Mouse (Mus musculus) brain, adult 2 months (tissue): Measurements from ENCODE around the gene Cacna1g.

Experiments
- DNase-seq: peaks from one replicate; pipeline ENCODE4 v3.0.0; 2011; ENCODE audit warnings: low read depth, low spot score

Cacna1g gene

GRCm38 (mm10) chr11:94449239-94449638 is 24.8 kb downstream of the Cacna1g start:
- no peak for DNase-seq

- no peak for DNase-seq
Observed at GRCm38 (mm10) chr11:94447017-94447416, 27.0 kb downstream of the Cacna1g start.

- DNase-seq = no peak
Observed at GRCm38 (mm10) chr11:94445300-94445699, 28.7 kb downstream of the Cacna1g start.

GRCm38 (mm10) chr11:94444829-94445228 is 29.2 kb downstream of the Cacna1g start:
- no peak for DNase-seq

GRCm38 (mm10) chr11:94441752-94442151 is 32.2 kb downstream of the Cacna1g start:
- DNase-seq = peak; percentile 37

GRCm38 (mm10) chr11:94441122-94441521 is 32.9 kb downstream of the Cacna1g start:
- DNase-seq = no peak

- DNase-seq = no peak
Observed at GRCm38 (mm10) chr11:94440421-94440820, 33.6 kb downstream of the Cacna1g start.

GRCm38 (mm10) chr11:94429011-94429651 is 44.9 kb downstream of the Cacna1g start:
- DNase-seq = no peak

GRCm38 (mm10) chr11:94428091-94428835 is 45.7 kb downstream of the Cacna1g start:
- DNase-seq = peak; percentile 45

GRCm38 (mm10) chr11:94425656-94426055 is 48.3 kb downstream of the Cacna1g start:
- DNase-seq = peak; percentile 61

GRCm38 (mm10) chr11:94425215-94425614 is 48.8 kb downstream of the Cacna1g start:
- no peak for DNase-seq

GRCm38 (mm10) chr11:94424380-94424779 is 49.6 kb downstream of the Cacna1g start:
- DNase-seq = peak; percentile 78

GRCm38 (mm10) chr11:94423855-94424254 is 50.1 kb downstream of the Cacna1g start:
- DNase-seq = peak; percentile 68

- no peak for DNase-seq
Observed at GRCm38 (mm10) chr11:94420991-94421390, 53.0 kb downstream of the Cacna1g start.

GRCm38 (mm10) chr11:94420325-94420724 is 53.7 kb downstream of the Cacna1g start:
- DNase-seq = peak; percentile 73

- peak; percentile 69 for DNase-seq
Observed at GRCm38 (mm10) chr11:94419004-94419727, 54.8 kb downstream of the Cacna1g start.

- DNase-seq = peak; percentile 64
Observed at GRCm38 (mm10) chr11:94414042-94414441, 60.0 kb downstream of the Cacna1g start.

GRCm38 (mm10) chr11:94413516-94413915 is 60.5 kb downstream of the Cacna1g start:
- DNase-seq = peak; percentile 88

- peak; percentile 73 for DNase-seq
Observed at GRCm38 (mm10) chr11:94412998-94413469, 61.0 kb downstream of the Cacna1g start.

GRCm38 (mm10) chr11:94412562-94412961 is 61.4 kb downstream of the Cacna1g start:
- no peak for DNase-seq

GRCm38 (mm10) chr11:94407803-94408321 is 66.1 kb downstream of the Cacna1g start:
- peak; percentile 63 for DNase-seq

- DNase-seq = peak; percentile 83
Observed at GRCm38 (mm10) chr11:94405348-94405747, 68.7 kb downstream of the Cacna1g start.
